Mouse (Mus musculus) erythroblast, embryonic 14.5 days (primary cell): ENCODE results near the gene App. TPM values are rescaled to one million over a fixed set of nuclear protein-coding genes. Genes with fewer than 3 reads are reported as not detected.

ENCODE experiments used
- H3K27me3 ChIP-seq: 2 replicates; pipeline ENCODE4 v1.6.1; 2012; ENCODE audit warnings: inconsistent platforms; ENCODE audit not compliant: control insufficient read depth
- H3K36me3 ChIP-seq: 2 replicates; pipeline ENCODE4 v1.6.1; 2012; ENCODE audit warnings: mild to moderate bottlenecking, inconsistent platforms; ENCODE audit not compliant: control insufficient read depth
- H3K4me1 ChIP-seq: 2 replicates; pipeline ENCODE4 v1.6.1; 2012; ENCODE audit warnings: inconsistent platforms; ENCODE audit not compliant: control insufficient read depth
- H3K4me3 ChIP-seq: replicated peaks from 2 replicates; pipeline ENCODE3; 2012; ENCODE audit warnings: moderate library complexity, mild to moderate bottlenecking, inconsistent platforms
- H3K9me3 ChIP-seq: 2 replicates; pipeline ENCODE4 v1.6.1; 2012; ENCODE audit warnings: low read length, inconsistent platforms, mixed read lengths; ENCODE audit not compliant: control insufficient read depth
- GATA1 ChIP-seq: IDR thresholded peaks from 2 replicates; pipeline ENCODE4 v1.6.1; 2012; ENCODE audit warnings: low read length, inconsistent platforms, mixed read lengths
- TAL1 ChIP-seq: IDR thresholded peaks from 3 replicates; pipeline ENCODE4 v1.6.1; 2012; ENCODE audit warnings: low read length, inconsistent platforms, mixed read lengths
- polyA plus RNA-seq: library from polyadenylated mRNA; stranded (reverse); fragments of >175 nt; gene quantifications from 2 replicates; pipeline ENCODE4 v1.2.3, GENCODE M21; 2012

App gene
- polyA plus RNA-seq, 1 experiment: 0.16 TPM

- Histone ChIP-seq H3K36me3 (no peaks in the 10 kb centered on the region), H3K4me1 (no peaks in the 10 kb centered on the region), H3K9me3 (no peaks in the 10 kb centered on the region; the same call in 1 of the 2 replicates), H3K4me3 (no peak overlapping the region), H3K27me3 (no peaks in the 10 kb centered on the region)
- TF ChIP-seq TAL1: no peak
- TF ChIP-seq GATA1: no peak
Observed at GRCm38 (mm10) chr16:85062732-85063131, 110.8 kb downstream of the App start.

- TF ChIP-seq GATA1 (no peak), TAL1 (no peak)
- Histone ChIP-seq H3K4me3 (no peak overlapping the region), H3K4me1 (no peaks in the 10 kb centered on the region), H3K36me3 (no peaks in the 10 kb centered on the region), H3K9me3 (peaks cover 3% of the 10 kb centered on the region; the same call in 1 of the 2 replicates), H3K27me3 (no peaks in the 10 kb centered on the region)
Observed at GRCm38 (mm10) chr16:85061725-85062124, 111.8 kb downstream of the App start.

GRCm38 (mm10) chr16:85058138-85058537 lies 115.4 kb downstream of the App start:
- Histone ChIP-seq H3K27me3 (no peaks in the 10 kb centered on the region), H3K4me3 (no peak overlapping the region), H3K4me1 (no peaks in the 10 kb centered on the region), H3K9me3 (peaks cover 6% of the 10 kb centered on the region; the same call in 1 of the 2 replicates), H3K36me3 (no peaks in the 10 kb centered on the region; the same call in 1 of the 2 replicates)
- TF ChIP-seq GATA1 (no peak), TAL1 (no peak)

- H3K9me3 ChIP-seq: peaks cover 6% of the 10 kb centered on the region; the same call in 1 of the 2 replicates
- H3K4me3 ChIP-seq: no peak overlapping the region
- no peaks in the 10 kb centered on the region; the same call in 1 of the 2 replicates for H3K36me3 ChIP-seq
- TF ChIP-seq TAL1 (no peak), GATA1 (no peak)
- H3K27me3 ChIP-seq: no peaks in the 10 kb centered on the region
- H3K4me1 ChIP-seq: no peaks in the 10 kb centered on the region
Observed at GRCm38 (mm10) chr16:85056212-85056611, 117.4 kb downstream of the App start.

- Histone ChIP-seq H3K9me3 (peaks cover 6% of the 10 kb centered on the region; the same call in 1 of the 2 replicates), H3K4me1 (no peaks in the 10 kb centered on the region), H3K4me3 (no peak overlapping the region), H3K27me3 (no peaks in the 10 kb centered on the region), H3K36me3 (no peaks in the 10 kb centered on the region; the same call in 1 of the 2 replicates)
- TF ChIP-seq TAL1 (no peak), GATA1 (no peak)
Observed at GRCm38 (mm10) chr16:85053996-85054395, 119.6 kb downstream of the App start.

- Histone ChIP-seq H3K4me1 (no peaks in the 10 kb centered on the region), H3K9me3 (no peaks in the 10 kb centered on the region), H3K4me3 (no peak overlapping the region), H3K36me3 (no peaks in the 10 kb centered on the region), H3K27me3 (no peaks in the 10 kb centered on the region)
- TF ChIP-seq TAL1: no peak
- no peak for TF ChIP-seq GATA1
Observed at GRCm38 (mm10) chr16:85047310-85047709, 126.3 kb downstream of the App start.

GRCm38 (mm10) chr16:85041153-85041959 lies 132.2 kb downstream of the App start:
- Histone ChIP-seq H3K4me3 (no peak overlapping the region), H3K9me3 (no peaks in the 10 kb centered on the region)

GRCm38 (mm10) chr16:85038731-85039130 lies 134.8 kb downstream of the App start:
- Histone ChIP-seq H3K4me3 (no peak overlapping the region), H3K27me3 (no peaks in the 10 kb centered on the region), H3K9me3 (no peaks in the 10 kb centered on the region), H3K36me3 (no peaks in the 10 kb centered on the region), H3K4me1 (no peaks in the 10 kb centered on the region)
- TF ChIP-seq GATA1 (no peak), TAL1 (no peak)

More at GRCm38 (mm10) chr16:85041153-85041959, 132.2 kb downstream of the App start:
- no peak for TF ChIP-seq GATA1
- no peaks in the 10 kb centered on the region for H3K27me3 ChIP-seq
- no peaks in the 10 kb centered on the region for H3K36me3 ChIP-seq
- no peaks in the 10 kb centered on the region for H3K4me1 ChIP-seq

GRCm38 (mm10) chr16:85037969-85038644 lies 135.5 kb downstream of the App start:
- Histone ChIP-seq H3K4me1 (no peaks in the 10 kb centered on the region), H3K27me3 (no peaks in the 10 kb centered on the region), H3K9me3 (no peaks in the 10 kb centered on the region), H3K36me3 (no peaks in the 10 kb centered on the region), H3K4me3 (no peak overlapping the region)
- TF ChIP-seq GATA1: no peak
- no peak for TF ChIP-seq TAL1
